Mouse (Mus musculus): ENCODE data around the gene Gdf15. TPM values are rescaled to one million over a fixed set of nuclear protein-coding genes. Genes with fewer than 3 reads are reported as not detected.

Gdf15 gene
- 1.2 and 1.6 TPM in 2 replicates for polyA plus RNA-seq (2015; fragmentation: Nextera tagmentation; extraction: Ambion mirVana)

GRCm38 (mm10) chr8:70632346-70632892 is at the start of gene Gdf15:
TSS of gene Gdf15 (minus strand) at chr8:70632456.
- Histone ChIP-seq H3K27me3 (ENCODE audit: control insufficient read depth, insufficient read depth, low read length) (no peaks in the 10 kb centered on the region), H3K9me3 (replicated peaks; ENCODE audit: control insufficient read depth, low read length) (no peaks in the 10 kb centered on the region), H3K4me2 (ENCODE audit: low read depth, low read length) (peak within 1 kb of the TSS; percentile 39), H3K27ac (ENCODE audit: low read length) (peak within 1 kb of the TSS; percentile 21; the same call in 1 of the 2 replicates), H3K9ac (ENCODE audit: low read length) (peak within 1 kb of the TSS; percentile 38), H3K36me3 (ENCODE audit: control insufficient read depth, insufficient read depth) (no peaks in the 10 kb centered on the region), H3K4me1 (ENCODE audit: control insufficient read depth, insufficient read depth, low read length) (peaks cover 30% of the 10 kb centered on the region), H3K4me3 (ENCODE audit: low read length) (peak within 1 kb of the TSS; percentile 6; the same call in 1 of the 2 replicates)
- no peak for ATAC-seq (replicated peaks; ENCODE audit: extremely low read depth, insufficient read depth, low FRiP score)
- 83% methylated on average over 6 of the region's 6 CpGs for WGBS

- no peak for ATAC-seq (replicated peaks; ENCODE audit: extremely low read depth, insufficient read depth, low FRiP score)
- peak overlapping the region; percentile 92 for H3K27ac ChIP-seq (ENCODE audit: low read length)
- H3K9ac ChIP-seq (ENCODE audit: low read length): no peak overlapping the region; the same call in 1 of the 2 replicates
- H3K36me3 ChIP-seq (ENCODE audit: control insufficient read depth, insufficient read depth): peaks cover 13% of the 10 kb centered on the region
- H3K27me3 ChIP-seq (ENCODE audit: control insufficient read depth, insufficient read depth, low read length): no peaks in the 10 kb centered on the region
- 73% methylated on average over 3 of the region's 3 CpGs for WGBS
- no peak overlapping the region for H3K4me2 ChIP-seq (ENCODE audit: low read depth, low read length)
- H3K9me3 ChIP-seq (replicated peaks; ENCODE audit: control insufficient read depth, low read length): no peaks in the 10 kb centered on the region
- H3K4me3 ChIP-seq (ENCODE audit: low read length): no peak overlapping the region
- H3K4me1 ChIP-seq (ENCODE audit: control insufficient read depth, insufficient read depth, low read length): peaks cover 10% of the 10 kb centered on the region
Measured at GRCm38 (mm10) chr8:70681410-70681809, 49.2 kb upstream of the Gdf15 start.

GRCm38 (mm10) chr8:70680039-70680438 is 47.8 kb upstream of the Gdf15 start:
- no peaks in the 10 kb centered on the region for H3K9me3 ChIP-seq (replicated peaks; ENCODE audit: control insufficient read depth, low read length)
- H3K4me3 ChIP-seq (ENCODE audit: low read length): no peak overlapping the region
- H3K27me3 ChIP-seq (ENCODE audit: control insufficient read depth, insufficient read depth, low read length): no peaks in the 10 kb centered on the region
- H3K9ac ChIP-seq (ENCODE audit: low read length): no peak overlapping the region
- WGBS: 75% methylated on average over 3 of the region's 3 CpGs
- peaks cover 13% of the 10 kb centered on the region for H3K36me3 ChIP-seq (ENCODE audit: control insufficient read depth, insufficient read depth)
- peaks cover 10% of the 10 kb centered on the region for H3K4me1 ChIP-seq (ENCODE audit: control insufficient read depth, insufficient read depth, low read length)
- no peak for ATAC-seq (replicated peaks; ENCODE audit: extremely low read depth, insufficient read depth, low FRiP score)
- H3K4me2 ChIP-seq (ENCODE audit: low read depth, low read length): no peak overlapping the region
- no peak overlapping the region for H3K27ac ChIP-seq (ENCODE audit: low read length)

GRCm38 (mm10) chr8:70679404-70679803 is 47.1 kb upstream of the Gdf15 start:
- Histone ChIP-seq H3K9ac (ENCODE audit: low read length) (peak overlapping the region; percentile 12; the same call in 1 of the 2 replicates), H3K27ac (ENCODE audit: low read length) (no peak overlapping the region), H3K9me3 (replicated peaks; ENCODE audit: control insufficient read depth, low read length) (no peaks in the 10 kb centered on the region)

DNA sequence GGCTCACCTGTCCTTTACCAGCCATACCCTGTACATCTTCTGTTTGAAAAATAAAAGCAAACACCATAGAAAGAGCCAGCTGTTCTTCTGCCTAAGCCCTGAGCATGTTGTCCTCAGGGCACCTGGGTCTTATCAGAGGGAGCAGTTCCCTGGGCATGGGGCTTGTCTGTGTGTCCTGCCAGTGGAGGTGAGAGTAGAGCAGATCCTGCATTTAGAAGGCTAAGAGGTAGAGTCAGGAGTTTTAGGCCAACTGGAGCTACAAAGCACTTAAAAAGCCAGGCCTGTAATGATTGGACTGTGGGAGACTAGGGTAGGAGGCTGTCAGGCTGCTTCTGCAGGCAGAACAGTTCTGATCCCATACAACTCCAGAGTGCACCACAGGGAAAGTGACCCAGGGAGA is 46.4 kb upstream of the Gdf15 start:
- Histone ChIP-seq H3K4me2 (ENCODE audit: low read depth, low read length) (no peak overlapping the region), H3K27ac (ENCODE audit: low read length) (no peak overlapping the region), H3K9ac (ENCODE audit: low read length) (no peak overlapping the region), H3K36me3 (ENCODE audit: control insufficient read depth, insufficient read depth) (peaks cover 13% of the 10 kb centered on the region), H3K4me3 (ENCODE audit: low read length) (no peak overlapping the region), H3K27me3 (ENCODE audit: control insufficient read depth, insufficient read depth, low read length) (no peaks in the 10 kb centered on the region), H3K4me1 (ENCODE audit: control insufficient read depth, insufficient read depth, low read length) (peaks cover 21% of the 10 kb centered on the region), H3K9me3 (replicated peaks; ENCODE audit: control insufficient read depth, low read length) (no peaks in the 10 kb centered on the region)
- ATAC-seq (replicated peaks; ENCODE audit: extremely low read depth, insufficient read depth, low FRiP score): no peak

More at GRCm38 (mm10) chr8:70679404-70679803, 47.1 kb upstream of the Gdf15 start:
- ATAC-seq (replicated peaks; ENCODE audit: extremely low read depth, insufficient read depth, low FRiP score): no peak
- Histone ChIP-seq H3K36me3 (ENCODE audit: control insufficient read depth, insufficient read depth) (peaks cover 13% of the 10 kb centered on the region), H3K4me2 (ENCODE audit: low read depth, low read length) (no peak overlapping the region), H3K4me3 (ENCODE audit: low read length) (no peak overlapping the region), H3K27me3 (ENCODE audit: control insufficient read depth, insufficient read depth, low read length) (no peaks in the 10 kb centered on the region), H3K4me1 (ENCODE audit: control insufficient read depth, insufficient read depth, low read length) (peaks cover 15% of the 10 kb centered on the region)
- WGBS: 90% methylated on average over 4 of the region's 4 CpGs

DNA sequence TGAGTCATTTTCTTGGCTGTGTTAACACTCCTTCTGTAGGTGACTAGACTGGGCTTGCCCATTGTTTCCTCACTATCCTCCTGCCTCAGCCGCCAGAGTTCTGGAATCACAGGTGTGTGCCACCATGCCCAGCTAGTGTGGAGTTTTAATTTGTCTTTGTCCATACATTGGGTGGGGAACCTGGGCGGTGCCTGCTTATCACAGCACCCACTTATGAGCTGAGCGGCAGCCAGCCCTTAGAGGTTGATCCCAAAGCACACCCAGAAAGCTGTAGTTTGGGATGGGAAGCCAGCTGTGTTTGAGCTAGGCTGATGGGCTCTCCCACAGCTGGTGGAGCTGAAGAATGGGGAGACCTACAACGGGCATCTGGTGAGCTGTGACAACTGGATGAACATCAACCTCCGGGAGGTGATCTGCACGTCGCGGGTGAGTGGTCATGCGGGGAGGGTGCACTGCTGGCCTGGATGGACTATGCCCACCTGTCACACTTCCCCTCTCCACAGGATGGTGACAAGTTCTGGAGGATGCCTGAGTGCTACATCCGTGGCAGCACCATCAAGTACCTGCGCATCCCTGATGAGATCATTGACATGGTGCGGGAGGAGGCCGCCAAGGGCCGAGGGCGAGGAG is 45.3 kb upstream of the Gdf15 start:
- H3K36me3 ChIP-seq (ENCODE audit: control insufficient read depth, insufficient read depth): peaks cover 13% of the 10 kb centered on the region
- H3K4me1 ChIP-seq (ENCODE audit: control insufficient read depth, insufficient read depth, low read length): peaks cover 19% of the 10 kb centered on the region
- WGBS: 91% methylated on average over 15 of the region's 15 CpGs
- no peak overlapping the region for H3K9ac ChIP-seq (ENCODE audit: low read length)
- H3K4me2 ChIP-seq (ENCODE audit: low read depth, low read length): no peak overlapping the region
- H3K27ac ChIP-seq (ENCODE audit: low read length): no peak overlapping the region
- H3K9me3 ChIP-seq (replicated peaks; ENCODE audit: control insufficient read depth, low read length): no peaks in the 10 kb centered on the region
- H3K4me3 ChIP-seq (ENCODE audit: low read length): no peak overlapping the region
- H3K27me3 ChIP-seq (ENCODE audit: control insufficient read depth, insufficient read depth, low read length): no peaks in the 10 kb centered on the region
- no peak for ATAC-seq (replicated peaks; ENCODE audit: extremely low read depth, insufficient read depth, low FRiP score)

DNA sequence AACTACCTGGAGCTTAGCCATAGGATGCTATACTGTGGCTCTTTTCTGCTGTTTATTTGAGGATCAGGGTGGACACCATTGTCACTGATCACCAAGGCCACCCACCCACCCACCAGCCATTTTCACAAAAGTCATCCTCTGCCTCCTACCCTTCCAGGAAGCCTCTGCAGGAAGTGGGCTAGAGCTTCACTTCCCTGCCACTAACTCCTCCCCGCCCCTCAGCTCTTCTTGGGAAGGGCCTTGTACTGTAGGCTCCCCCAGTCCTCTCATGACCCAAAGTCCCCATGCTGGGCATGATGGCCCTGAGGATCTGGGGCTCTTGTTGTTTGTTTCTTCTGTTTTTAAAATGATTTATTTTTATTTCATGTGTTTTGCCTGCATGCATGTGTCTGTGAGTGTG is 43.1 kb upstream of the Gdf15 start:
- no peak overlapping the region for H3K4me2 ChIP-seq (ENCODE audit: low read depth, low read length)
- H3K9ac ChIP-seq (ENCODE audit: low read length): no peak overlapping the region
- peaks cover 13% of the 10 kb centered on the region for H3K36me3 ChIP-seq (ENCODE audit: control insufficient read depth, insufficient read depth)
- ATAC-seq (replicated peaks; ENCODE audit: extremely low read depth, insufficient read depth, low FRiP score): no peak
- 59% methylated on average over 1 of the region's 1 CpGs for WGBS
- H3K9me3 ChIP-seq (replicated peaks; ENCODE audit: control insufficient read depth, low read length): no peaks in the 10 kb centered on the region
- H3K4me3 ChIP-seq (ENCODE audit: low read length): no peak overlapping the region
- peak overlapping the region; percentile 94 for H3K27ac ChIP-seq (ENCODE audit: low read length)
- H3K4me1 ChIP-seq (ENCODE audit: control insufficient read depth, insufficient read depth, low read length): peaks cover 15% of the 10 kb centered on the region
- no peaks in the 10 kb centered on the region for H3K27me3 ChIP-seq (ENCODE audit: control insufficient read depth, insufficient read depth, low read length)

DNA sequence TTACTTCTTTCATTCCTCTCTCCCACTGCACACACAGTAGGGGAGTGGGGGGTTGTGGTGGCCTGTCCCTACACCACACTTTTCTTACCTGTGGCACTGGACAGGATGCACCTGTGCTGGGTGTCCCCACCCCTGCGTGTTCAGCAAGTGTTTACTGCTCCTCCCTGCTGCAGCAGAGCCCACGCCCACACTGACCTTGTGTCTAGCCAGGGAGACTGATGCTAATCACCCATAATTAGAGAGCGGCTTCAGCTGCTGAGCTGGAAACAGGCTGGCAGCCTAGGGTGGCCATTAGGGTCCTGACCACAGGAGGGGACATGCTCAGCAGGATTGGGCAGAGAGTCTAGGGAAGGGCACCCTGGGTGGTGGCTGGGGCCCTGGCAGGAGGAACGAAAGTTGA is 42.5 kb upstream of the Gdf15 start:
- Histone ChIP-seq H3K27ac (ENCODE audit: low read length) (peak overlapping the region; percentile 94), H3K4me3 (ENCODE audit: low read length) (no peak overlapping the region), H3K4me1 (ENCODE audit: control insufficient read depth, insufficient read depth, low read length) (peaks cover 15% of the 10 kb centered on the region), H3K4me2 (ENCODE audit: low read depth, low read length) (peak overlapping the region; percentile 90), H3K9ac (ENCODE audit: low read length) (peak overlapping the region; percentile 81), H3K9me3 (replicated peaks; ENCODE audit: control insufficient read depth, low read length) (no peaks in the 10 kb centered on the region), H3K27me3 (ENCODE audit: control insufficient read depth, insufficient read depth, low read length) (no peaks in the 10 kb centered on the region), H3K36me3 (ENCODE audit: control insufficient read depth, insufficient read depth) (peaks cover 13% of the 10 kb centered on the region)
- WGBS: 72% methylated on average over 4 of the region's 4 CpGs
- no peak for ATAC-seq (replicated peaks; ENCODE audit: extremely low read depth, insufficient read depth, low FRiP score)

- Histone ChIP-seq H3K4me2 (ENCODE audit: low read depth, low read length) (peak overlapping the region; percentile 90), H3K4me1 (ENCODE audit: control insufficient read depth, insufficient read depth, low read length) (peaks cover 14% of the 10 kb centered on the region), H3K9me3 (replicated peaks; ENCODE audit: control insufficient read depth, low read length) (no peaks in the 10 kb centered on the region), H3K27me3 (ENCODE audit: control insufficient read depth, insufficient read depth, low read length) (no peaks in the 10 kb centered on the region), H3K36me3 (ENCODE audit: control insufficient read depth, insufficient read depth) (peaks cover 11% of the 10 kb centered on the region), H3K9ac (ENCODE audit: low read length) (peak overlapping the region; percentile 81), H3K27ac (ENCODE audit: low read length) (peak overlapping the region; percentile 94), H3K4me3 (ENCODE audit: low read length) (peak overlapping the region; percentile 79)
- 77% methylated on average over 3 of the region's 3 CpGs for WGBS
- ATAC-seq (replicated peaks; ENCODE audit: extremely low read depth, insufficient read depth, low FRiP score): no peak
Measured at GRCm38 (mm10) chr8:70674109-70674508, 41.9 kb upstream of the Gdf15 start.

All from heart, embryonic 16.5 days (tissue).